ENCODE assay signal across 8 mouse cellular contexts in the genomic region with DNA sequence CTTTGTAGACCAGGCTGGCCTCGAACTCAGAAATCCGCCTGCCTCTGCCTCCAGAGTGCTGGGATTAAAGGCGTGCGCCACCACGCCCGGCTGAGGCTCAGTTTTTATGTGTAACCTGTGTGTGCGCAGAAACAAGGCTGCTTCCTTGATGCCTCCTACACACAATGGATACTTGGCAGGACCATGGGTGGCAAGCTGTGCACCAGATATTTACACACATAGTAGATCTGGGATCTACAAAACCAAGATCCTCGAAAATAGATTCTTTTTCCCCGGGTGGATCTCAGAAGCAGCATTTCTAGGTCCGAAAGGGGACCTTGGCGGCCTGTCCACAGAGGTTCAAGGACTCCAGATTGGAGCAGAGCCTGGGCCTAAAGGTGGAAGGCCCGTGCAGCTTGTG. TPM values are rescaled to one million over a fixed set of nuclear protein-coding genes. Genes with fewer than 3 reads are reported as not detected.
DNase-seq lines count a peak whose midpoint lies in the region; ATAC-seq and TF ChIP-seq lines count a peak whose summit lies in the region.

No protein-coding gene starts in this region.

- no peaks in the 10 kb centered on the region for H3K9me3 ChIP-seq in liver, embryonic 12.5 days (replicated peaks)

- no peaks in the 10 kb centered on the region; the same call in 1 of the 2 replicates for H3K36me3 ChIP-seq in testis, adult 2 months (ENCODE audit: control insufficient read depth, insufficient read depth, low read length)
- no peaks in the 10 kb centered on the region for H3K36me3 ChIP-seq in liver, embryonic 12.5 days

- DNase-seq in frontal cortex, postnatal 25 days (ENCODE audit: low spot score in 2 of 2), result no peak
- no peak for DNase-seq in testis, postnatal 14 days (ENCODE audit: low spot score)
- DNase-seq in urinary bladder, postnatal 36 days (ENCODE audit: low spot score in 2 of 2), result no peak
- DNase-seq in ovary, postnatal 10 days (ENCODE audit: low spot score), result no peak

- TF ChIP-seq POLR2A in testis, adult 2 months (IDR thresholded peaks at IDR 0.05; ENCODE audit: control insufficient read depth, low read depth, low read length), result no peak

- H3K27ac ChIP-seq in testis, adult 2 months (ENCODE audit: control insufficient read depth, insufficient read depth, low read depth, low read length), result peak overlapping the region; percentile 83
- peak overlapping the region; percentile 77 for H3K27ac ChIP-seq in liver, embryonic 12.5 days

- ATAC-seq in frontal cortex, adult (ENCODE audit: low TSS enrichment), result peak; percentile 32
- peak; percentile 7; the same call in 1 of the 2 replicates for ATAC-seq in liver, embryonic 12.5 days
- ATAC-seq in granulocyte monocyte progenitor cell, adult 5-6 weeks (replicated peaks; ENCODE audit: poor library complexity, severe bottlenecking), result no peak

- no peaks in the 10 kb centered on the region for H3K27me3 ChIP-seq in testis, adult 2 months (ENCODE audit: control insufficient read depth, insufficient read depth, low read length)
- H3K27me3 ChIP-seq in liver, embryonic 12.5 days (replicated peaks), result peaks cover 11% of the 10 kb centered on the region

- peak overlapping the region; percentile 65 for H3K9ac ChIP-seq in liver, embryonic 12.5 days

- H3K4me3 ChIP-seq in testis, adult 2 months (ENCODE audit: control insufficient read depth, low read depth, low read length), result peak overlapping the region; percentile 91
- H3K4me3 ChIP-seq in liver, embryonic 12.5 days, result peak overlapping the region; percentile 84

- WGBS in liver, embryonic 12.5 days (ENCODE audit: insufficient replicate concordance), result 42% methylated on average over 12 of the region's 12 CpGs

- peaks cover 24% of the 10 kb centered on the region for H3K4me1 ChIP-seq in testis, adult 2 months (ENCODE audit: control insufficient read depth, insufficient read depth, low read length)
- H3K4me1 ChIP-seq in liver, embryonic 12.5 days, result peaks cover 56% of the 10 kb centered on the region

- peak overlapping the region; percentile 100 for H3K4me2 ChIP-seq in liver, embryonic 12.5 days

- no peak for TF ChIP-seq CTCF in testis, adult 2 months (IDR thresholded peaks at IDR 0.05; ENCODE audit: control insufficient read depth, insufficient read depth, insufficient replicate concordance, low read depth, low read length)

RNA-seq across cellular contexts. Expression of gene Tprn, which starts 0.5 kb away (rescaled TPM):
- 357 and 363 TPM in 2 replicates for polyA plus RNA-seq in testis, adult 2 months (2012; rRNA removed)
- 7.9 and 9.0 TPM in 2 replicates for polyA plus RNA-seq in liver, embryonic 12.5 days (2016; fragmentation: Nextera tagmentation; extraction: Ambion mirVana)
- 15.0 and 17.2 TPM in 2 replicates for total RNA-seq in granulocyte monocyte progenitor cell, adult 5-6 weeks (2014; fragmentation: Nextera tagmentation)
- 7.1 and 8.7 TPM in 2 replicates for total RNA-seq in granulocyte monocyte progenitor cell, adult 5-6 weeks (2017)

RNA-seq across cellular contexts. Expression of gene Tmem203, which starts 6.6 kb away (rescaled TPM):
- polyA plus RNA-seq in testis, adult 2 months (2012; rRNA removed), result 63.3 and 69.3 TPM in 2 replicates
- polyA plus RNA-seq in liver, embryonic 12.5 days (2016; fragmentation: Nextera tagmentation; extraction: Ambion mirVana), result 16.2 and 17.3 TPM in 2 replicates
- 6.7 and 17.4 TPM in 2 replicates for total RNA-seq in granulocyte monocyte progenitor cell, adult 5-6 weeks (2014; fragmentation: Nextera tagmentation)
- 6.1 and 11.2 TPM in 2 replicates for total RNA-seq in granulocyte monocyte progenitor cell, adult 5-6 weeks (2017)

RNA-seq across cellular contexts. Expression of gene Ssna1, which starts 10.4 kb away (rescaled TPM):
- 54.9 and 64.2 TPM in 2 replicates for polyA plus RNA-seq in testis, adult 2 months (2012; rRNA removed)
- 164 and 179 TPM in 2 replicates for polyA plus RNA-seq in liver, embryonic 12.5 days (2016; fragmentation: Nextera tagmentation; extraction: Ambion mirVana)
- 120 TPM in 2 replicates for total RNA-seq in granulocyte monocyte progenitor cell, adult 5-6 weeks (2014; fragmentation: Nextera tagmentation)
- 52.7 and 84.1 TPM in 2 replicates for total RNA-seq in granulocyte monocyte progenitor cell, adult 5-6 weeks (2017)

RNA-seq across cellular contexts. Expression of gene Anapc2, which starts 10.4 kb away (rescaled TPM):
- 29.3 and 32.3 TPM in 2 replicates for polyA plus RNA-seq in testis, adult 2 months (2012; rRNA removed)
- 63.6 and 65.3 TPM in 2 replicates for polyA plus RNA-seq in liver, embryonic 12.5 days (2016; fragmentation: Nextera tagmentation; extraction: Ambion mirVana)
- total RNA-seq in granulocyte monocyte progenitor cell, adult 5-6 weeks (2014; fragmentation: Nextera tagmentation), result 34.7 and 46.0 TPM in 2 replicates
- 17.8 and 35.7 TPM in 2 replicates for total RNA-seq in granulocyte monocyte progenitor cell, adult 5-6 weeks (2017)

RNA-seq across cellular contexts. Expression of gene AL732309.1, which starts 15.2 kb away (rescaled TPM):
- polyA plus RNA-seq in testis, adult 2 months (2012; rRNA removed), result 7.0 and 7.9 TPM in 2 replicates
- 4.4 and 4.8 TPM in 2 replicates for polyA plus RNA-seq in liver, embryonic 12.5 days (2016; fragmentation: Nextera tagmentation; extraction: Ambion mirVana)
- 5.2 and 16.1 TPM in 2 replicates for total RNA-seq in granulocyte monocyte progenitor cell, adult 5-6 weeks (2014; fragmentation: Nextera tagmentation)
- total RNA-seq in granulocyte monocyte progenitor cell, adult 5-6 weeks (2017), result 5.6 and 7.4 TPM in 2 replicates

Comparison
In these comparisons a context has a peak if more than half of its experiments do, and no peak if none do; other contexts are left out.
1. RNA of gene Tprn, which starts 0.5 kb away (polyA plus RNA-seq): 357 to 363 TPM in testis, adult 2 months; 7.9 to 9.0 TPM in liver, embryonic 12.5 days; every median in the first group is over 10 times any median in the second.